ENCODE assay signal across 15 mouse cellular contexts in the genomic region with DNA sequence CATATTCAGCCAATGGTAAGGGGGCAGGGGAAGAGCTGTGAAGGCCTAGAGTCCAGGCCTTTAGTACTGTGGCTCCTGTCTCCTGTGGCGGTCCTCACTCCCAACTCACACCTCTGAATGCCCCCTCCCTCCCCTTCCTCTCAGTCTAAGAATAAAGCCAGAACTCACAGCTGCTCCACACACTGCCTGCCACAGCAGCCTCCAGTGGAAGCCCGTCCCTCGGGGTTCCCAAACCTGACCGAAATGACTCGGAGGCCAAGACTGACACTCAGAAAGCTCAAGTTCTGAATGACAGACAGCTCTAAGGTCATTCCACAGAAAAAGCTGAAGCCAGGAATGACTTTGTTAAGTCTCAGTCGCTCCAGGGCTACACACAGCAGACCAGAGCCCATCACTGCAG. TPM values are rescaled to one million over a fixed set of nuclear protein-coding genes. Genes with fewer than 3 reads are reported as not detected.
A peak's percentile ranks its signal among the peaks of the same experiment; 100 is the strongest.
DNase-seq lines count a peak whose midpoint lies in the region; ATAC-seq lines count a peak whose summit lies in the region.
"Had no signal": no experiment of that assay in that cellular context is flagged by ENCODE, and none has a peak within 500 bp of the region (broad histone marks: within the 10 kb centered on the region; RNA-seq: fewer than 3 reads in every experiment).

No protein-coding gene starts in this region.

- 0 out of 2 replicates have a peak overlapping the region, but pooled peaks have one; percentile 65 for H3K4me3 ChIP-seq in heart, embryonic 10.5 days
- no peak overlapping the region for H3K4me3 ChIP-seq in lung, embryonic 15.5 days
- no peak overlapping the region for H3K4me3 ChIP-seq in hindbrain, embryonic 14.5 days (replicated peaks; ENCODE audit: low read length)
- peak overlapping the region; percentile 51; the same call in 1 of the 2 replicates for H3K4me3 ChIP-seq in neural tube, embryonic 14.5 days (ENCODE audit: low read depth, low read length)

- H3K9ac ChIP-seq in lung, embryonic 15.5 days: no peak overlapping the region
- peak overlapping the region; percentile 90 for H3K9ac ChIP-seq in hindbrain, embryonic 14.5 days
- H3K9ac ChIP-seq in neural tube, embryonic 14.5 days (replicated peaks; ENCODE audit: low read depth, low read length): peak overlapping the region; percentile 70; the same call in 1 of the 2 replicates

- H3K4me1 ChIP-seq in heart, embryonic 10.5 days: peaks cover 13% of the 10 kb centered on the region
- H3K4me1 ChIP-seq in lung, embryonic 15.5 days: no peaks in the 10 kb centered on the region
- peaks cover 24% of the 10 kb centered on the region for H3K4me1 ChIP-seq in hindbrain, embryonic 14.5 days (replicated peaks; ENCODE audit: control insufficient read depth, insufficient read depth, low read length)
- H3K4me1 ChIP-seq in neural tube, embryonic 14.5 days (ENCODE audit: control insufficient read depth, insufficient read depth, low read length): peaks cover 13% of the 10 kb centered on the region

- peak overlapping the region; percentile 71; the same call in 1 of the 2 replicates for H3K4me2 ChIP-seq in lung, embryonic 15.5 days
- H3K4me2 ChIP-seq in hindbrain, embryonic 14.5 days (replicated peaks): peak overlapping the region; percentile 76
- H3K4me2 ChIP-seq in neural tube, embryonic 14.5 days (ENCODE audit: low read depth, low read length): peak overlapping the region; percentile 55; the same call in 1 of the 2 replicates

- no peak for DNase-seq in heart, embryonic 10.5 days (ENCODE audit: low spot score)
- DNase-seq in heart, postnatal 25 days (ENCODE audit: low spot score): no peak
- DNase-seq in lung, postnatal 4 days: no peak
- DNase-seq in hindbrain, embryonic 14.5 days (ENCODE audit: low spot score): no peak
- DNase-seq: adrenal gland, postnatal 14 days; cerebellum, adult 18-20 months; gastrocnemius, adult 2 months; thymus, postnatal 14 days had no signal

- 40% methylated on average over 6 of the region's 6 CpGs for WGBS in heart, embryonic 10.5 days
- WGBS in lung, embryonic 15.5 days: 83% methylated on average over 6 of the region's 6 CpGs
- 68% methylated on average over 6 of the region's 6 CpGs for WGBS in hindbrain, embryonic 14.5 days
- 61% methylated on average over 6 of the region's 6 CpGs for WGBS in neural tube, embryonic 14.5 days

- no peaks in the 10 kb centered on the region for H3K36me3 ChIP-seq in heart, embryonic 10.5 days
- no peaks in the 10 kb centered on the region for H3K36me3 ChIP-seq in lung, embryonic 15.5 days
- peaks cover 7% of the 10 kb centered on the region for H3K36me3 ChIP-seq in hindbrain, embryonic 14.5 days (replicated peaks; ENCODE audit: control insufficient read depth, insufficient read depth)
- H3K36me3 ChIP-seq in neural tube, embryonic 14.5 days (ENCODE audit: control insufficient read depth, insufficient read depth, low read length): no peaks in the 10 kb centered on the region
- H3K36me3 ChIP-seq: liver, embryonic 15.5 days had no signal

- intact Hi-C loops in heart, postnatal 25 days (cut with DNase I): no loop called here

- H3K27me3 ChIP-seq in heart, embryonic 10.5 days (ENCODE audit: insufficient read depth, poor library complexity, severe bottlenecking): peaks cover 40% of the 10 kb centered on the region
- H3K27me3 ChIP-seq in lung, embryonic 15.5 days: no peaks in the 10 kb centered on the region
- H3K27me3 ChIP-seq in hindbrain, embryonic 14.5 days (ENCODE audit: control insufficient read depth, insufficient read depth, low read length): no peaks in the 10 kb centered on the region
- H3K27me3 ChIP-seq in neural tube, embryonic 14.5 days (ENCODE audit: control insufficient read depth, insufficient read depth, low read length): no peaks in the 10 kb centered on the region

- H3K27ac ChIP-seq in heart, embryonic 10.5 days: no peak overlapping the region
- H3K27ac ChIP-seq in lung, embryonic 15.5 days: no peak overlapping the region
- no peak overlapping the region for H3K27ac ChIP-seq in hindbrain, embryonic 14.5 days
- no peak overlapping the region for H3K27ac ChIP-seq in neural tube, embryonic 14.5 days (ENCODE audit: low read depth, low read length)
- H3K27ac ChIP-seq: gastrocnemius, adult 2 months; kidney, postnatal 0 days; liver, embryonic 15.5 days had no signal

- 0 out of 2 replicates have a peak, but pooled peaks have one; percentile 20 for ATAC-seq in lung, embryonic 15.5 days (ENCODE audit: borderline replicate concordance, extremely low read depth, low FRiP score, low TSS enrichment)
- ATAC-seq in hindbrain, embryonic 14.5 days (ENCODE audit: low FRiP score): no peak
- ATAC-seq in neural tube, embryonic 14.5 days (ENCODE audit: low read depth): no peak
- ATAC-seq in megakaryocyte, adult 5-6 weeks (ENCODE audit: poor library complexity, severe bottlenecking): no peak
- ATAC-seq in inflammation-experienced regulatory T-cells, adult 6 months: no peak

- H3K9me3 ChIP-seq in heart, embryonic 10.5 days: no peaks in the 10 kb centered on the region
- no peaks in the 10 kb centered on the region for H3K9me3 ChIP-seq in lung, embryonic 15.5 days
- H3K9me3 ChIP-seq in hindbrain, embryonic 14.5 days (ENCODE audit: control insufficient read depth, low read length): no peaks in the 10 kb centered on the region
- no peaks in the 10 kb centered on the region for H3K9me3 ChIP-seq in neural tube, embryonic 14.5 days (ENCODE audit: control insufficient read depth, low read length)
- H3K9me3 ChIP-seq: liver, embryonic 15.5 days had no signal

RNA-seq across cellular contexts. Expression of a gene that starts 1.1 kb away (rescaled TPM):
- 1.3 and 3.3 TPM in 2 replicates for polyA plus RNA-seq in heart, embryonic 10.5 days (2016; fragmentation: Nextera tagmentation; extraction: Ambion mirVana)
- total RNA-seq in heart, postnatal 25 days (2021): 1 to 10 TPM in 1 of 2 experiments, under 1 TPM in 1; 0.49 to 1.5 TPM
- 2.7 and 2.8 TPM in 2 replicates for polyA plus RNA-seq in lung, embryonic 15.5 days (2015; fragmentation: Nextera tagmentation; extraction: Ambion mirVana)
- polyA plus RNA-seq in hindbrain, embryonic 14.5 days (2014; fragmentation: Nextera tagmentation; extraction: Ambion mirVana): 94.2 and 110 TPM in 2 replicates
- 90.4 and 96.1 TPM in 2 replicates for polyA plus RNA-seq in neural tube, embryonic 14.5 days (2014; fragmentation: Nextera tagmentation; extraction: Ambion mirVana)
- 0.11 and 1.2 TPM in 2 replicates for total RNA-seq in megakaryocyte, adult 5-6 weeks (2015)
- 0.51 and 0.73 TPM in 2 replicates for total RNA-seq in megakaryocyte, adult 5-6 weeks (2017)
- not detected for polyA plus RNA-seq in inflammation-experienced regulatory T-cells, adult 6 months (2017; shearing (Covaris generic))

RNA-seq across cellular contexts. Expression of a gene that starts 27.2 kb away (rescaled TPM):
- 0.39 and 0.83 TPM in 2 replicates for polyA plus RNA-seq in heart, embryonic 10.5 days (2016; fragmentation: Nextera tagmentation; extraction: Ambion mirVana)
- total RNA-seq in heart, postnatal 25 days (2021): 1 to 10 TPM; 1.1 to 1.3 TPM
- polyA plus RNA-seq in lung, embryonic 15.5 days (2015; fragmentation: Nextera tagmentation; extraction: Ambion mirVana): 0.49 and 0.52 TPM in 2 replicates
- polyA plus RNA-seq in hindbrain, embryonic 14.5 days (2014; fragmentation: Nextera tagmentation; extraction: Ambion mirVana): 0.31 and 0.46 TPM in 2 replicates
- 0.22 and 0.29 TPM in 2 replicates for polyA plus RNA-seq in neural tube, embryonic 14.5 days (2014; fragmentation: Nextera tagmentation; extraction: Ambion mirVana)
- 9.2 and 11.8 TPM in 2 replicates for total RNA-seq in megakaryocyte, adult 5-6 weeks (2015)
- 15.1 and 15.9 TPM in 2 replicates for total RNA-seq in megakaryocyte, adult 5-6 weeks (2017)
- not detected for polyA plus RNA-seq in inflammation-experienced regulatory T-cells, adult 6 months (2017; shearing (Covaris generic))

RNA-seq across cellular contexts. Expression of a gene that starts 46.5 kb away (rescaled TPM):
- polyA plus RNA-seq in heart, embryonic 10.5 days (2016; fragmentation: Nextera tagmentation; extraction: Ambion mirVana): 0.05 and 0.31 TPM in 2 replicates
- total RNA-seq in heart, postnatal 25 days (2021): 10 to 100 TPM; 10.7 to 11.6 TPM
- polyA plus RNA-seq in lung, embryonic 15.5 days (2015; fragmentation: Nextera tagmentation; extraction: Ambion mirVana): 3.1 and 4.6 TPM in 2 replicates
- polyA plus RNA-seq in hindbrain, embryonic 14.5 days (2014; fragmentation: Nextera tagmentation; extraction: Ambion mirVana): 0.20 and 0.26 TPM in 2 replicates
- polyA plus RNA-seq in neural tube, embryonic 14.5 days (2014; fragmentation: Nextera tagmentation; extraction: Ambion mirVana): 0.11 and 0.33 TPM in 2 replicates
- total RNA-seq in megakaryocyte, adult 5-6 weeks (2015): 4.7 and 4.8 TPM in 2 replicates
- 3.4 and 3.8 TPM in 2 replicates for total RNA-seq in megakaryocyte, adult 5-6 weeks (2017)
- polyA plus RNA-seq in inflammation-experienced regulatory T-cells, adult 6 months (2017; shearing (Covaris generic)): under 1 TPM; 0.19 to 0.44 (median 0.43) TPM
- total RNA-seq: megakaryocyte-erythroid progenitor cell, adult 5-6 weeks had no signal

RNA-seq across cellular contexts. Expression of a gene that starts 50.9 kb away (rescaled TPM):
- 25.5 and 31.9 TPM in 2 replicates for polyA plus RNA-seq in heart, embryonic 10.5 days (2016; fragmentation: Nextera tagmentation; extraction: Ambion mirVana)
- total RNA-seq in heart, postnatal 25 days (2021): 10 to 100 TPM; 26.2 to 26.9 TPM
- polyA plus RNA-seq in lung, embryonic 15.5 days (2015; fragmentation: Nextera tagmentation; extraction: Ambion mirVana): 35.5 and 39.1 TPM in 2 replicates
- 51.7 and 58.6 TPM in 2 replicates for polyA plus RNA-seq in hindbrain, embryonic 14.5 days (2014; fragmentation: Nextera tagmentation; extraction: Ambion mirVana)
- polyA plus RNA-seq in neural tube, embryonic 14.5 days (2014; fragmentation: Nextera tagmentation; extraction: Ambion mirVana): 50.1 and 63.8 TPM in 2 replicates
- total RNA-seq in megakaryocyte, adult 5-6 weeks (2015): 16.1 and 16.8 TPM in 2 replicates
- total RNA-seq in megakaryocyte, adult 5-6 weeks (2017): 17.7 and 18.4 TPM in 2 replicates
- polyA plus RNA-seq in inflammation-experienced regulatory T-cells, adult 6 months (2017; shearing (Covaris generic)): 10 to 100 TPM in 1 of 3 experiments, 1 to 10 TPM in 2; 7.0 to 10.1 (median 9.3) TPM

Comparison
In these comparisons a context has a peak if more than half of its experiments do, and no peak if none do; other contexts are left out.
1. H3K4me3 ChIP-seq: peak in heart, embryonic 10.5 days (single experiment) and neural tube, embryonic 14.5 days (single experiment); none in lung, embryonic 15.5 days (single experiment) and hindbrain, embryonic 14.5 days (single experiment).
2. RNA of a gene that starts 1.1 kb away (polyA plus RNA-seq): 94.2 to 110 TPM in hindbrain, embryonic 14.5 days and 90.4 to 96.1 TPM in neural tube, embryonic 14.5 days; 1.3 to 3.3 TPM in heart, embryonic 10.5 days, 2.7 to 2.8 TPM in lung, embryonic 15.5 days and not detected in inflammation-experienced regulatory T-cells, adult 6 months; every median in the first group is over 10 times any median in the second.
3. Peak in every context shown above with its lines, with median percentiles within 50 percentile points of each other: H3K4me2 ChIP-seq.